Mouse (Mus musculus) brain, embryonic 14.5 days (tissue): ENCODE results near the gene Coq5. TPM values are rescaled to one million over a fixed set of nuclear protein-coding genes. Genes with fewer than 3 reads are reported as not detected.
A peak's percentile ranks its signal among the peaks of the same experiment; 100 is the strongest.
"Not testable (repeated sequence)": the region's sequence is repeated elsewhere in the genome, so short reads cannot be mapped to it uniquely, and the experiment has no call there.

Experiments
- DNase-seq: peaks from one replicate; pipeline ENCODE4 v3.0.0-alpha.2; 2011; ENCODE audit warnings: low read depth
- CTCF ChIP-seq: fragments of 200-500 bp; IDR thresholded peaks from 2 replicates; pipeline ENCODE4 v1.5.1; 2012; ENCODE audit warnings: inconsistent platforms, mild to moderate bottlenecking, moderate library complexity, borderline replicate concordance; ENCODE audit not compliant: insufficient read depth, insufficient read length; ENCODE audit errors: extremely low read depth
- POLR2A ChIP-seq: fragments of 200-500 bp; IDR thresholded peaks from 2 replicates; pipeline ENCODE4 v1.6.1; 2012; ENCODE audit warnings: mild to moderate bottlenecking, inconsistent platforms, borderline replicate concordance; ENCODE audit not compliant: poor library complexity, insufficient read depth, insufficient read length, severe bottlenecking; ENCODE audit errors: extremely low read depth
- polyA plus RNA-seq: library from polyadenylated mRNA; depleted of rRNA; stranded (reverse); fragments of >200 nt; gene quantifications from 2 replicates; pipeline ENCODE4 v1.2.3, GENCODE M21; 2012

The Coq5 gene
- polyA plus RNA-seq, 1 experiment: 20.5 TPM

DNA sequence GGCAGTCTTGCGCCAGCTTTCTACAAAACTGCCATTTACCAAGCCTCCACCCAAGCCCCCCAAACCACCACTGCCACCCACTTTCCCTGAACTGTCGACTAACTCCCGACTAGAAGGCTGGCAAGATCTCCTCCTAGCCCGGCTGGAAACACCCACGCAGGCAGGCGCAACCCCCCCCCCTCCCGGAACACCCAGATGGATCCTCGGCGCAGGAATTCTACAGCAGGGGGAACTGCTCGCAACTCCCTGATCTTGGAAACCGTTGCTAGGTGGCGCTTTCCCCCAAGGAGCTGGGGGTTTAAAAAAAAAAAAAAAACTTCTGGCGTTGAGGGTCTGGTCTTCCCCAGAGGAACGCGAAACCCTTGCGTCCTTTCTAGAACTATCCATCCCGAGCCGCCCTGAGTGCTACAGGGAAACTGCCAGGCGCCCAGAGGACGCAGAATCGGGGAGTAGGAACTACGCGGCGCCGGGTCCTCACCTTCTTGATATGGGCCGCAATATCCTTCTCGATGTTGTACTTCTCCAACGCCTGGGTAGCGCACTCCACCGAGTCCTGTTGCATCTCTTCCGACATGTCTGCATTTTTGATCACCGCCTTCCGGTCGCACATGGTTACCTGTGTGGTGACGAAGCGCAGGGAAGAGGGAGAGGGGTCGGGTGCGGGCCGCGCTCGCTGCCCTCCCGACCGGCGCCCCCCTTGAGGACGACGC is 20.7 kb downstream of the Coq5 start:
- TF ChIP-seq CTCF: peak; percentile 33; the same call in 1 of the 2 replicates
- no peak for TF ChIP-seq POLR2A
- peak; percentile 95 for DNase-seq

DNA sequence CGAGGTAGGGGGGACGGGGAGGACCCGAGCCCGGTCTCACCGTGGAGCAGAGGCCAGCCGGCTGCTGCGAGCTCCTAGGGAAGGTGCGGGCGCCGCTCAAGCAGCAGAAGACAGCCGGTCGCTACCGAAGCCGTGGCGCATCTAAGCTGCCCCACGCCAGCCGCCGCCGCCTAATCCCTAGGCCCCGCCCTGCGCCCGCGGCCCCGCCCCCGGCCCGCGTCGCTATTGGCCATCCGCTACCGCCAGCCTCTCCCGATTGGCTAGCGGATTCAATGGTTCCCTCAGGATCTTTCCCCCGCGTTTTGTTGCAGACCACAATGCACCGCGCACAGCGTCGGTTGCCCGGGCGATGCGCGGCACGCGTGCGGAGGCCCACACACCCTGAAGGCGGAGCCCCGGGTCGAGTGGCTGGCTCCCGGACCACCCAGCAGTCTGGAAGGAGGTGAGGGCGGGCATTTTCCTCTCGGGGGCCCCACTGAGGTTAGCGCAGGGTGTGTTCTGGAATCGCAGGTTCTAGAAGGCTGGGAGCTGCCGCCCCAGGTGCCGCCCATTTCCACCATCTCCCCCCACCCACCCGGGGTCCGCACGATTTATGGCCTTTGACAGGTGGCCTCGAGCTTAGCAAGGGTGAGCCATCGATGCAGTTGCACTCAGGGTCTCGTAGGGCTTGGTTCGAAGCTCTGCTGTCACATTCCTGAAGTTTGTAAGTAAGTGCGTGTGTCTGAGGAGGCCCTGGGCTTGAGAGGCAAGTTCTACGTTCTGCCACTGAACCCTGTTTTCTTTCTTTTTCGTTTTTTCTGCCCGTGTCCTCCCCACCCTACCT is 21.5 kb downstream of the Coq5 start, which contains the start of gene Dynll1:
TSS of gene Dynll1 (minus strand) at position 208 of the 823 bp plus-strand sequence.
- peak; percentile 94 for TF ChIP-seq POLR2A
- TF ChIP-seq CTCF: no peak

GRCm38 (mm10) chr5:115301615-115302014 is 22.1 kb downstream of the Coq5 start:
- no peak for DNase-seq
- no peak for TF ChIP-seq POLR2A
- TF ChIP-seq CTCF: no peak

More for the DNA sequence above, 21.5 kb downstream of the Coq5 start, which contains the start of gene Dynll1:
- DNase-seq: peak; percentile 99

DNA sequence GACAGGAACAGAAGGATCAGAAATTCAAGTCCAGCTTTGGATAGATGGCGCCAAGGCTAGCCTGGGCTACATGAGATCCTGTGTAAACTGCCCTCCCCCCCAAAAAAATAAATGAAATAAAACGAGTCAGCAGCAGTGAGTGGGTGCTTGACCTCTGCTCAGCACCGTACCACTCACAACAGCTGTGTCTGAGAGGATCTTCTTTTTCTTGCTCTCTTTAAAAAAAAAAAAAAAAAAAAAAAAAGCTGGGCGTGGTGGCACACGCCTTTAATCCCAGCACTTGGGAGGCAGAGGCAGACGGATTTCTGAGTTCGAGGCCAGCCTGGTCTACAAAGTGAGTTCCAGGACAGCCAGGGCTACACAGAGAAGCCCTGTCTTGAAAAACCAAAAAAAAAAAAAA is 22.7 kb downstream of the Coq5 start:
- DNase-seq: not testable (repeated sequence)

GRCm38 (mm10) chr5:115312354-115312753 is 32.9 kb downstream of the Coq5 start:
- no peak for DNase-seq
- TF ChIP-seq POLR2A (no peak), CTCF (no peak)

- no peak for TF ChIP-seq CTCF
- no peak for TF ChIP-seq POLR2A
- no peak for DNase-seq
Measured at GRCm38 (mm10) chr5:115312816-115313667, 33.6 kb downstream of the Coq5 start.

- DNase-seq: no peak
- TF ChIP-seq POLR2A (no peak), CTCF (no peak)
Measured at GRCm38 (mm10) chr5:115313668-115313943, 34.1 kb downstream of the Coq5 start.

GRCm38 (mm10) chr5:115316968-115317644 is 37.6 kb downstream of the Coq5 start:
- TF ChIP-seq CTCF: no peak
- no peak for TF ChIP-seq POLR2A
- DNase-seq: peak; percentile 51

- peak; percentile 81 for DNase-seq
- no peak for TF ChIP-seq POLR2A
- no peak for TF ChIP-seq CTCF
Measured at GRCm38 (mm10) chr5:115317645-115318328, 38.3 kb downstream of the Coq5 start.

GRCm38 (mm10) chr5:115319004-115319940 is 39.8 kb downstream of the Coq5 start:
- DNase-seq: peak; percentile 83
- TF ChIP-seq POLR2A (no peak), CTCF (peak; percentile 50; the same call in 1 of the 2 replicates)

- no peak for DNase-seq
- no peak for TF ChIP-seq POLR2A
- no peak for TF ChIP-seq CTCF
Measured at GRCm38 (mm10) chr5:115326256-115326831, 46.9 kb downstream of the Coq5 start.
